Comparison of ENCODE assay signal across 21 mouse cellular contexts in genomic region chr1:139325378-139325777, GRCm38 (mm10). TPM values are rescaled to one million over a fixed set of nuclear protein-coding genes. Genes with fewer than 3 reads are reported as not detected.
DNase-seq lines count a peak whose midpoint lies in the region; ATAC-seq and TF ChIP-seq lines count a peak whose summit lies in the region.
"Had no signal": no experiment of that assay in that cellular context is flagged by ENCODE, and none has a peak within 500 bp of the region (broad histone marks: within the 10 kb centered on the region; RNA-seq: fewer than 3 reads in every experiment).

No protein-coding gene starts in this region.

- TF ChIP-seq CTCF in kidney, postnatal 0 days (IDR thresholded peaks at IDR 0.05; ENCODE audit: low read depth), result peak; percentile 27; the same call in 1 of the 2 replicates
- TF ChIP-seq CTCF in kidney, adult 2 months (conservative IDR thresholded peaks at IDR 0.05; ENCODE audit: insufficient read depth, insufficient read length, low read depth, low read length), result no peak
- TF ChIP-seq CTCF in CH12.LX (conservative IDR thresholded peaks at IDR 0.05 in 1 of 2, IDR thresholded peaks at IDR 0.05 in 1 of 2; ENCODE audit: low read depth in 2 of 2, low read length in 2 of 2), result peak; percentile 9 to 59; a peak in 3 of 4 replicates

- H3K9me3 ChIP-seq in kidney, postnatal 0 days (replicated peaks; ENCODE audit: low read length), result no peaks in the 10 kb centered on the region
- H3K9me3 ChIP-seq in midbrain, embryonic 12.5 days, result no peaks in the 10 kb centered on the region
- H3K9me3 ChIP-seq in midbrain, embryonic 13.5 days, result no peaks in the 10 kb centered on the region
- H3K9me3 ChIP-seq in CH12.LX (replicated peaks; ENCODE audit: low read length), result no peaks in the 10 kb centered on the region
- H3K9me3 ChIP-seq: embryonic facial prominence, embryonic 12.5 days; forebrain, embryonic 13.5 days; heart, embryonic 15.5 days; hindbrain, embryonic 10.5 days had no signal

- TF ChIP-seq POLR2A in kidney, adult 2 months (IDR thresholded peaks at IDR 0.05; ENCODE audit: low read depth, low read length), result no peak
- TF ChIP-seq POLR2A in CH12.LX (IDR thresholded peaks at IDR 0.05; ENCODE audit: low read depth, low read length), result no peak

- no peak for DNase-seq in kidney, postnatal 0 days (ENCODE audit: low spot score)
- DNase-seq in kidney, adult 2 months, result no peak
- no peak for DNase-seq in CH12.LX (ENCODE audit: extremely low read depth)
- DNase-seq in ES-CJ7 (ENCODE audit: low read depth, low spot score), result peak; percentile 14
- DNase-seq in gastrocnemius, adult 8-10 months (ENCODE audit: low spot score in 2 of 2), result no peak
- DNase-seq: adrenal gland, postnatal 10 days; cerebellum, adult 11-12 months; cerebellum, adult 9-10 months; cerebellum, postnatal 25 days; gastrocnemius, postnatal 10 days; heart, adult 2 months had no signal

- H3K79me2 ChIP-seq in CH12.LX (replicated peaks; ENCODE audit: control insufficient read depth, extremely low read depth, insufficient read depth, poor library complexity, severe bottlenecking), result no peaks in the 10 kb centered on the region

- no peak for ATAC-seq in kidney, postnatal 0 days (replicated peaks; ENCODE audit: low FRiP score, low read depth)
- ATAC-seq in midbrain, embryonic 12.5 days (ENCODE audit: low FRiP score, low read depth), result 0 out of 2 replicates have a peak, but pooled peaks have one; percentile 6
- no peak for ATAC-seq in midbrain, embryonic 13.5 days
- ATAC-seq: forebrain, embryonic 13.5 days had no signal

- in situ Hi-C loops in CH12.LX (cut with MboI; ENCODE audit: low pct_ligation_motif_present, low pct_unique_long_range_greater_than_20kb, low sequenced_read_pairs), result no loop called here

- H3K9ac ChIP-seq in kidney, postnatal 0 days (ENCODE audit: low read depth, low read length), result no peak overlapping the region
- no peak overlapping the region for H3K9ac ChIP-seq in midbrain, embryonic 12.5 days (replicated peaks)
- H3K9ac ChIP-seq in midbrain, embryonic 13.5 days (replicated peaks), result no peak overlapping the region
- H3K9ac ChIP-seq in CH12.LX (ENCODE audit: insufficient read depth, low read depth), result no peak overlapping the region
- H3K9ac ChIP-seq: embryonic facial prominence, embryonic 12.5 days; forebrain, embryonic 13.5 days; heart, embryonic 15.5 days; hindbrain, embryonic 14.5 days had no signal

- 56% methylated on average over 2 of the region's 2 CpGs for WGBS in kidney, postnatal 0 days
- WGBS in kidney, adult 2 months, result 65% methylated on average over 2 of the region's 2 CpGs
- WGBS in midbrain, embryonic 12.5 days, result 71% methylated on average over 2 of the region's 2 CpGs
- WGBS in midbrain, embryonic 13.5 days, result 78% methylated on average over 2 of the region's 2 CpGs

- H3K4me1 ChIP-seq in kidney, postnatal 0 days (replicated peaks; ENCODE audit: insufficient read depth, low read length), result no peaks in the 10 kb centered on the region
- H3K4me1 ChIP-seq in kidney, adult 2 months (ENCODE audit: control insufficient read depth, insufficient read depth, low read length), result no peaks in the 10 kb centered on the region
- H3K4me1 ChIP-seq in midbrain, embryonic 12.5 days, result no peaks in the 10 kb centered on the region
- H3K4me1 ChIP-seq in midbrain, embryonic 13.5 days (replicated peaks), result no peaks in the 10 kb centered on the region
- peaks cover 9 to 15% of the 10 kb centered on the region in 2 experiments for H3K4me1 ChIP-seq in CH12.LX (ENCODE audit: control insufficient read depth in 1 of 2, insufficient read depth in 2 of 2)
- H3K4me1 ChIP-seq: embryonic facial prominence, embryonic 12.5 days; forebrain, embryonic 13.5 days; hindbrain, embryonic 10.5 days had no signal

- no peaks in the 10 kb centered on the region for H3K36me3 ChIP-seq in kidney, postnatal 0 days (ENCODE audit: insufficient read depth, low read length)
- H3K36me3 ChIP-seq in kidney, adult 2 months (ENCODE audit: control insufficient read depth, insufficient read depth, low read length), result no peaks in the 10 kb centered on the region
- no peaks in the 10 kb centered on the region for H3K36me3 ChIP-seq in midbrain, embryonic 12.5 days
- no peaks in the 10 kb centered on the region for H3K36me3 ChIP-seq in midbrain, embryonic 13.5 days
- H3K36me3 ChIP-seq in CH12.LX (replicated peaks in 1 of 2; ENCODE audit: control insufficient read depth in 1 of 2, insufficient read depth in 1 of 2, low read length in 1 of 2), result no peaks in the 10 kb centered on the region
- H3K36me3 ChIP-seq: embryonic facial prominence, embryonic 12.5 days; heart, embryonic 15.5 days; hindbrain, embryonic 10.5 days had no signal

- dilution Hi-C loops in CH12.LX (cut with MboI; ENCODE audit: extremely low pct_ligation_motif_present, extremely low pct_unique_long_range_greater_than_20kb, low sequenced_read_pairs), result no loop called here

- no peaks in the 10 kb centered on the region for H3K27me3 ChIP-seq in kidney, postnatal 0 days (ENCODE audit: insufficient read depth, low read length)
- H3K27me3 ChIP-seq in kidney, adult 2 months (replicated peaks; ENCODE audit: control insufficient read depth, insufficient read depth, low read length), result no peaks in the 10 kb centered on the region
- H3K27me3 ChIP-seq in midbrain, embryonic 12.5 days, result no peaks in the 10 kb centered on the region
- H3K27me3 ChIP-seq in midbrain, embryonic 13.5 days, result no peaks in the 10 kb centered on the region
- no peaks in the 10 kb centered on the region for H3K27me3 ChIP-seq in CH12.LX (replicated peaks)
- H3K27me3 ChIP-seq: embryonic facial prominence, embryonic 12.5 days; forebrain, embryonic 13.5 days; heart, embryonic 15.5 days had no signal

- no peak overlapping the region for H3K4me3 ChIP-seq in kidney, postnatal 0 days (replicated peaks; ENCODE audit: low read depth, low read length)
- no peak overlapping the region for H3K4me3 ChIP-seq in kidney, adult 2 months (ENCODE audit: insufficient read depth, low read depth, low read length)
- no peak overlapping the region for H3K4me3 ChIP-seq in midbrain, embryonic 12.5 days
- no peak overlapping the region for H3K4me3 ChIP-seq in midbrain, embryonic 13.5 days (replicated peaks)
- no peak overlapping the region for H3K4me3 ChIP-seq in CH12.LX (replicated peaks in 1 of 3; ENCODE audit: low read depth in 2 of 3, low read length in 2 of 3, poor library complexity in 1 of 3)
- H3K4me3 ChIP-seq: embryonic facial prominence, embryonic 12.5 days; forebrain, embryonic 13.5 days; heart, adult 2 months; heart, embryonic 15.5 days; hindbrain, embryonic 10.5 days had no signal

- no peak overlapping the region for H3K27ac ChIP-seq in kidney, postnatal 0 days
- H3K27ac ChIP-seq in kidney, adult 2 months (ENCODE audit: insufficient read depth, low read depth, low read length), result no peak overlapping the region
- no peak overlapping the region for H3K27ac ChIP-seq in midbrain, embryonic 12.5 days (replicated peaks)
- no peak overlapping the region for H3K27ac ChIP-seq in midbrain, embryonic 13.5 days
- no peak overlapping the region for H3K27ac ChIP-seq in CH12.LX (ENCODE audit: insufficient read depth, low read depth)
- H3K27ac ChIP-seq: embryonic facial prominence, embryonic 12.5 days; forebrain, embryonic 13.5 days; heart, adult 2 months; heart, embryonic 15.5 days; hindbrain, embryonic 10.5 days; hindbrain, embryonic 14.5 days had no signal

- no peak for TF ChIP-seq EP300 in CH12.LX (IDR thresholded peaks at IDR 0.05; ENCODE audit: low read length)

- H3K4me2 ChIP-seq in kidney, postnatal 0 days (ENCODE audit: low read length), result no peak overlapping the region
- H3K4me2 ChIP-seq in midbrain, embryonic 12.5 days (replicated peaks), result no peak overlapping the region
- H3K4me2 ChIP-seq in midbrain, embryonic 13.5 days (replicated peaks), result no peak overlapping the region
- no peak overlapping the region for H3K4me2 ChIP-seq in CH12.LX (ENCODE audit: insufficient read depth, low read depth, poor library complexity, severe bottlenecking)
- H3K4me2 ChIP-seq: embryonic facial prominence, embryonic 12.5 days; forebrain, embryonic 13.5 days; heart, embryonic 11.5 days; heart, embryonic 15.5 days; hindbrain, embryonic 14.5 days had no signal

- peak; percentile 28 for TF ChIP-seq RAD21 in CH12.LX (IDR thresholded peaks at IDR 0.05; ENCODE audit: low read depth, low read length)

TF ChIP-seq in CH12.LX, 34 proteins besides CTCF, POLR2A, EP300 and RAD21:
- TF ChIP-seq MXI1 (IDR thresholded peaks at IDR 0.05; ENCODE audit: low read depth, low read length) (no peak), SMC3 (IDR thresholded peaks at IDR 0.05; ENCODE audit: low read depth, low read length) (peak; percentile 49)

RNA-seq across cellular contexts. Expression of gene Crb1, which starts 51.5 kb away (rescaled TPM):
- 0.29 and 0.32 TPM in 2 replicates for polyA plus RNA-seq in kidney, postnatal 0 days (2015; fragmentation: Nextera tagmentation; extraction: Ambion mirVana)
- polyA plus RNA-seq in kidney, adult 2 months (2012; rRNA removed), result 0.12 and 0.23 TPM in 2 replicates
- polyA plus RNA-seq in midbrain, embryonic 12.5 days (2016; fragmentation: Nextera tagmentation; extraction: Ambion mirVana), result 3.5 and 4.0 TPM in 2 replicates
- 3.1 and 4.0 TPM in 2 replicates for polyA plus RNA-seq in midbrain, embryonic 13.5 days (2015; fragmentation: Nextera tagmentation; extraction: Ambion mirVana)
- 0.25 and 0.29 TPM in 2 replicates for total RNA-seq in CH12.LX (2012; rRNA removed)
- 0.12 and 0.16 TPM in 2 replicates for total RNA-seq in CH12.LX (2014; rRNA removed)
- 0.10 and 0.15 TPM in 2 replicates for polyA plus RNA-seq in CH12.LX (2012; ENCODE audit: insufficient read length, low read depth)
- total RNA-seq in gastrocnemius, adult 8-10 months (2022), result not detected
- total RNA-seq: gastrocnemius, postnatal 10 days; gastrocnemius, postnatal 4 days; MEL had no signal
